Mouse (Mus musculus): Measurements from ENCODE around the gene Pecam1. TPM values are rescaled to one million over a fixed set of nuclear protein-coding genes. Genes with fewer than 3 reads are reported as not detected.

Gene Pecam1
- total and polyA plus RNA-seq, 3 experiments, result 18.4 to 22.3 (median 19.2) TPM

DNA sequence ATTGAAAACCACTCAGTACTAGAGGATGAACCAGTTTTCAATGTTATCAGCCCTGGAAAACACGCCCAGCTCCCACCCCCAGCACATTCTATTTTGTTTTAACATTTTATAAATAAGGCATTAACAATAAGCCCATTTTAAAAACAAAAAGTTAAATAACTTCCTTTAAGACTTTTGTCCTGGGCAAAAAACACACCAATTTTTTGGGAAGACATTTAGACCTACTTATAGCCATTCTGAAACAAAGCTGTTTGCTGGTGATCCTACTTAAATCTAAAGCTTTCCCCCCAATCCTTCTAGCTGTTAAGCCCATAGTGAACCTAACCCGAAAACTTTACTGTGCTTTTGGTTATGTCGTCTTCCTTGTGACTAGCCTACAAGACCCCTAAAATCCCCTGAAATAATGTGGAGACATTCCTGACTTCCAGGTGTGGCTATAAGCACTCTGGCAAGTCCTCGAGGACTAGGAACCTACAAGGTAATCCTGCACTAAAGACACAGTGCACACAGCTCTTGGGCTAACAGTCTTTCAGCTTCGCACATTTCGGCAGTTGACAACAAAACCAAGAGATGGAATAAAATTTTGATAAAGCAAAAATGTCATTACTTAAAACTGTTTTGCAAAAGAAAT is 30.3 kb upstream of the Pecam1 start:
- TF ChIP-seq HCFC1 (IDR thresholded peaks at IDR 0.05; ENCODE audit: low read depth, low read length) (no peak), ZMIZ1 (IDR thresholded peaks at IDR 0.05; ENCODE audit: low read depth, low read length) (0 out of 2 replicates have a peak, but pooled peaks have one; percentile 46), SIN3A (IDR thresholded peaks at IDR 0.05; ENCODE audit: low read length) (0 out of 2 replicates have a peak, but pooled peaks have one; percentile 28), ZC3H11A (IDR thresholded peaks at IDR 0.05; ENCODE audit: low read depth, low read length) (no peak), CHD1 (IDR thresholded peaks at IDR 0.05; ENCODE audit: low read depth, low read length) (no peak), IRF4 (IDR thresholded peaks at IDR 0.05; ENCODE audit: low read depth, low read length) (no peak), E2F4 (IDR thresholded peaks at IDR 0.05; ENCODE audit: insufficient replicate concordance, low read depth, low read length) (no peak), POLR2A (IDR thresholded peaks at IDR 0.05; ENCODE audit: low read depth, low read length) (peak; percentile 49), POLR2AphosphoS2 (IDR thresholded peaks at IDR 0.05; ENCODE audit: low read depth, low read length) (0 out of 2 replicates have a peak, but pooled peaks have one; percentile 0), KAT2A (IDR thresholded peaks at IDR 0.05; ENCODE audit: insufficient replicate concordance, low read length) (no peak), NELFE (IDR thresholded peaks at IDR 0.05; ENCODE audit: low read depth, low read length) (peak; percentile 31; the same call in 1 of the 2 replicates)
- H3K4me3 ChIP-seq (replicated peaks in 1 of 3; ENCODE audit: low read depth in 2 of 3, low read length in 2 of 3, poor library complexity in 1 of 3), result no peak overlapping the region
- in situ Hi-C loops (cut with MboI; ENCODE audit: low pct_ligation_motif_present, low pct_unique_long_range_greater_than_20kb, low sequenced_read_pairs), result no loop called here
- dilution Hi-C loops (cut with MboI; ENCODE audit: extremely low pct_ligation_motif_present, extremely low pct_unique_long_range_greater_than_20kb, low sequenced_read_pairs), result no loop called here
- H3K79me2 ChIP-seq (replicated peaks; ENCODE audit: control insufficient read depth, extremely low read depth, insufficient read depth, poor library complexity, severe bottlenecking), result peaks cover 61% of the 10 kb centered on the region
- no peaks in the 10 kb centered on the region for H3K27me3 ChIP-seq (replicated peaks)
- H3K4me2 ChIP-seq (ENCODE audit: insufficient read depth, low read depth, poor library complexity, severe bottlenecking), result no peak overlapping the region; the same call in 1 of the 2 replicates
- H3K9ac ChIP-seq (ENCODE audit: insufficient read depth, low read depth), result no peak overlapping the region
- no peaks in the 10 kb centered on the region for H3K9me3 ChIP-seq (replicated peaks; ENCODE audit: low read length)
- H3K4me1 ChIP-seq (ENCODE audit: control insufficient read depth in 1 of 2, insufficient read depth in 2 of 2), result peaks cover 4 to 63% of the 10 kb centered on the region in 2 experiments; a peak in 2 of 4 replicates
- no peak for DNase-seq (ENCODE audit: extremely low read depth)
- H3K27ac ChIP-seq (ENCODE audit: insufficient read depth, low read depth), result no peak overlapping the region
- peaks cover 49 to 67% of the 10 kb centered on the region in 2 experiments for H3K36me3 ChIP-seq (replicated peaks in 1 of 2; ENCODE audit: control insufficient read depth in 1 of 2, insufficient read depth in 1 of 2, low read length in 1 of 2)

DNA sequence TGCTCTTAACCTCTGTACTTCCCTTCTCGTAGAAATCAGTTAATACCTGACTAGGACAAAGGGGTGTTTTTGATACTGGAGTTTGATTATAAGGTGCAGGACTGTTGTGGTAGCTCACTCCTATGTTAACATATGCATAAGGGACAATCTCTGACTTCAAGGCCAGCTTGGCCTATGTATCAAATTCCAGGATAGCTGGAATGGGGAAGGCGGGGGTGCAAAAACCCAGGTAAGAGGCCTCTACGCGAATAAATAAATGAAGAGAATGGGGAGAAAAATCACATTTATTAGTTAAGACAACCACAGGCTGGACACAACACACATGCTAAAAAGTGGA is 29.6 kb upstream of the Pecam1 start:
- Histone ChIP-seq H3K4me2 (ENCODE audit: insufficient read depth, low read depth, poor library complexity, severe bottlenecking) (peak overlapping the region; percentile 59), H3K36me3 (replicated peaks in 1 of 2; ENCODE audit: control insufficient read depth in 1 of 2, insufficient read depth in 1 of 2, low read length in 1 of 2) (peaks cover 48 to 67% of the 10 kb centered on the region in 2 experiments), H3K9ac (ENCODE audit: insufficient read depth, low read depth) (no peak overlapping the region), H3K9me3 (replicated peaks; ENCODE audit: low read length) (no peaks in the 10 kb centered on the region), H3K27me3 (replicated peaks) (no peaks in the 10 kb centered on the region), H3K79me2 (replicated peaks; ENCODE audit: control insufficient read depth, extremely low read depth, insufficient read depth, poor library complexity, severe bottlenecking) (peaks cover 55% of the 10 kb centered on the region), H3K4me1 (ENCODE audit: control insufficient read depth in 1 of 2, insufficient read depth in 2 of 2) (peaks cover 4 to 57% of the 10 kb centered on the region in 2 experiments; a peak in 2 of 4 replicates), H3K27ac (ENCODE audit: insufficient read depth, low read depth) (peak overlapping the region; percentile 65), H3K4me3 (replicated peaks in 1 of 3; ENCODE audit: low read depth in 2 of 3, low read length in 2 of 3, poor library complexity in 1 of 3) (no peak overlapping the region)
- TF ChIP-seq KAT2A (IDR thresholded peaks at IDR 0.05; ENCODE audit: insufficient replicate concordance, low read length) (no peak), CHD1 (IDR thresholded peaks at IDR 0.05; ENCODE audit: low read depth, low read length) (no peak), PAX5 (IDR thresholded peaks at IDR 0.05; ENCODE audit: low read length) (no peak)
- in situ Hi-C loops (cut with MboI; ENCODE audit: low pct_ligation_motif_present, low pct_unique_long_range_greater_than_20kb, low sequenced_read_pairs) (no loop called here), dilution Hi-C loops (cut with MboI; ENCODE audit: extremely low pct_ligation_motif_present, extremely low pct_unique_long_range_greater_than_20kb, low sequenced_read_pairs) (no loop called here)
- DNase-seq (ENCODE audit: extremely low read depth), result no peak

All from CH12.LX (cell line).